Mouse (Mus musculus): ENCODE measurements at regions not wholly inside any gene's neighbourhood (a gene's known extent, or its start where the extent isn't known, plus 50 kb on each side); places are given as distances from the start of the nearest gene placed in this dataset.

DNA sequence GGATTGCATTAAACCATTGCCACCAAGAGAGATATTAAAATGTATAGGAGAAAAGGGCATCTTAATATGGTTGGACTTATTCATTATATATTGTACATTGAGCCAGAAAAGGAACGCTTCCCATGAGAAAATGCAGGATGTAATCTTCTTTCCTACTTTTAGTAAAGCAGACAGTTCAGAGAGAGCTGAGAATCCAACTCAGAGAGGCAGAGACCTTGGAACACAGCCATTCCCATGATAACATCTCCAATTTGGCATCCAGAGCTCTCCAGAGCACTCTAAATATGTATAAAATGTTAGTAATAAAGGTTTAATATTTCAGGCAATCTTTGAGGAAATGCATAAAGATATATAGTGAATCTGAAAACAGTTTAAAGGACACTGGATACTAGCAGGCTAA lies 199.3 kb upstream of the Asb5 start:
- no peak for ATAC-seq (replicated peaks; ENCODE audit: poor library complexity, severe bottlenecking)

DNA sequence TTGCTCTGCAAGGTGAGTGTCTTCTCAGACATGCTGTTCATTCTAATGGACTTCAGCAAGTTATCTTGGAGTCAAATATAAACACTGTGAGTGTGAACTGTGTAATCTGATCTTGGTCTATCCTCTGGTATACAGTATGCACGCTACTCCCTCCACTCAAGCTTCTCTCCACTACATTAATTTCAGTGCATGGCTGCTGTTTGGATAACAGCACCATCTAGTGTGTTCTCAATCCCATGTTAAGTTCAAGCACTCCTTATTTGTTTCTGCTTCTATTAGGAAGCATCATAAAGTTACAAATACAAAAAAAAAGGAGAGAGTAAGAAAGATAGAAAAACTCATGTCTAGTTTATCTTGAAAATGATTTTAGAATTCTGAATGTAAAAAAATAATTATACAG lies 197.5 kb upstream of the Asb5 start:
- no peak for ATAC-seq (replicated peaks; ENCODE audit: poor library complexity, severe bottlenecking)

- ATAC-seq (replicated peaks; ENCODE audit: poor library complexity, severe bottlenecking) = no peak
Observed at GRCm38 (mm10) chr8:54351123-54351522, 178.3 kb upstream of the Asb5 start.

DNA sequence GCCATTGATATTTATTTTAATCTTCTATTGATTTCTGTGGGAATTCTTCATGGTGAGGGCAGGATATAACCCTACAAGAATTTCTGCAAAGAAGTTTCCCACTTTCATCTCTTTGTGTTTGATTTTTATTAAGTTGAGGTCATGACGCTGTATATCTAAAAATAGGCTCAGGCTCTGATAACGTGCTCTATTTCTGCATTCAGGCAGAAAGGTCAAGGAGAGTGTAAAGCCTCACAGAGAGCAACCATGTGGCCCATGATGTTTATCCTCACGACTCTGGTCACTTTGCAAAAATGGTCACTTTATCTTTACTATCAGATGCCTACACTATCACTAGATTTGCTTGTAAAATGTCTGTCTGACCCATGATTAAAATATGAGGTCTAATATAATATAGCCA lies 167.7 kb upstream of the Asb5 start:
- ATAC-seq (replicated peaks; ENCODE audit: poor library complexity, severe bottlenecking) = no peak

DNA sequence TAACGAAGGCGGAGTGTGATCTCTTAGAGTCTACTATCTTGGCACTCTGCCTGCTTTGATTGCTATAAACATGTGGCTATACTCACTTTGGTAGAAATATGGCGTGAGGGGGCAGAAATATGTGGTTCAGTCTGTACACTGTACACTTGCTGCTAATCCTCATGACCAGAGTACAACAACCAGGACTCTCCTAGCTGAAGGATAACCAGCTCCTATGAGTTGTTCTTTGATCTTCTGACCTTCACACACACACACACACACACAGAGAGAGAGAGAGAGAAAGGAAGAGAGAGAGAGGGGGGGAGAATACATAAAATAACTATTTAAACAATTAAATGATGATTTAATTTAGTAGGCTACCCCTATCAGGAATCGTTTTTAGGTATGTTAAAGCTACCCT lies 158.9 kb upstream of the Asb5 start:
- ATAC-seq (replicated peaks; ENCODE audit: poor library complexity, severe bottlenecking) = no peak

- no peak for ATAC-seq (replicated peaks; ENCODE audit: poor library complexity, severe bottlenecking)
Observed at GRCm38 (mm10) chr8:54371073-54371472, 158.3 kb upstream of the Asb5 start.

DNA sequence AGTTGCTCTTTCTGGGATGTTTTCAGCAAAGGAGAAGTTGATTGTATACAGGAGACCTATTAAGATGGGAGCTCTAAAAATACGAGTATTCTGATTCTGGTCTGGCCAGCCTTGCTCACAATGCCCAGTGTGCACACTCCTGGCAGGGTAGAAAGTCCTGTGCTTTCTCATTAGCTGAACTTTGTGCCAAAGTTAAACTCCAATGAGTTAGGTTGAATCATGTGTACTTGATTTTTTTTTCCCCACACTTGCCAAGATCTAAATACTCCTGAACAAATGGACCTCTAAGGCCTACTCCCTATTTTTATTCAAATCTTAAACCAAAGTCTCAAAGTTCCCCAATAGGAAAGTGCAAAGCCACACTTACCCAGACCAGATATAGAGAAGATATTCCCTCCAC lies 156.5 kb upstream of the Asb5 start:
- ATAC-seq (replicated peaks; ENCODE audit: poor library complexity, severe bottlenecking) = no peak

DNA sequence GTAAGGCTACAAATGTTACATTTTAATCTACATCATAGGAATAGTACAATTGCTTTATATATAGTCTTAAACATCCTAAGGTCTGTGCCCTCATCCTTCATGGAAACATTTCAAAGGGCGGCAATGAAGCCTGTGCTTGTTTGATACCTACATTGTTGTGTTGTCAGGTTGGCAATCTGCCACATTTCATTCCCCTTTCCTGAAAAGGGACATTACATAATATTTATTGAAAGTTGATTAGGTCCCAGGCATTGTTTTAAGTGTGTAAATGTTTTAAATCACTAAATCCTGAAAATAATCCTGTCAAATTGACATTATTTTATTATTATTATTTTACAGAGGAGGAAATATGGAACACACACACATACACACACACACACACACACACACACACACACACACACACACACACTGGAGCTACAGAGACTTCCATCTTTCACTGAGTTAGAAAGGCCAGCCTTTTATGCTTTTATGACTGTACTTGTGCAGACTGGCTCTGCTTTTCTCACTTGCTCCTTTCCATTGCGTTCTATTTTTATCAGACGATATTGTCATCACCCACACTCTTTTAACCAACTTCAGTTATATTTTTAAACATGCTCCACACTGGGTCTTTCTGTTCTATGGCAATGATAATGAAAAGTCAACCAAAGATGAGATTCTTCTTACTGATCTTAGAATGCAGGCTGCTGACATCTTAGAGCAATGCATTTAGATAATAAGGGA lies 153.8 kb upstream of the Asb5 start:
- ATAC-seq (replicated peaks; ENCODE audit: poor library complexity, severe bottlenecking) = no peak

DNA sequence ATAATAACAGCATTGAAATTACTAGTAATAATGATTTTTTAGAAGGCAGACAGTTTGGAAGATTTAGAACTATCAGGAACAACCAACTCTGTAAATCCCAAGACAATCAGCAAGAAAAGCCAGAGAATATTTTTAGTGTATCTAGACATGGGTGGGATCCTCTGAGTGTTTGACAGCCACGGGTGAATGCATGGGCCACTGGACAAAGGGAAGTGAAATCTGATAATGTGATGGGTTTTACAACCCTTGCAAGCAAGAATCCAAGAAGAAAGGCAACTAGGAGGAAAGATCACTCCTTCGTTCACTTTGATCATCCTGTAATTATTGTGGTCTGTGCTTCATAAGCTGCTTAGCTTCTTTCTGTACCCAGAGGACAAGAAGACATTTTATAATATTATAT lies 149.2 kb upstream of the Asb5 start:
- ATAC-seq (replicated peaks; ENCODE audit: poor library complexity, severe bottlenecking) = no peak

DNA sequence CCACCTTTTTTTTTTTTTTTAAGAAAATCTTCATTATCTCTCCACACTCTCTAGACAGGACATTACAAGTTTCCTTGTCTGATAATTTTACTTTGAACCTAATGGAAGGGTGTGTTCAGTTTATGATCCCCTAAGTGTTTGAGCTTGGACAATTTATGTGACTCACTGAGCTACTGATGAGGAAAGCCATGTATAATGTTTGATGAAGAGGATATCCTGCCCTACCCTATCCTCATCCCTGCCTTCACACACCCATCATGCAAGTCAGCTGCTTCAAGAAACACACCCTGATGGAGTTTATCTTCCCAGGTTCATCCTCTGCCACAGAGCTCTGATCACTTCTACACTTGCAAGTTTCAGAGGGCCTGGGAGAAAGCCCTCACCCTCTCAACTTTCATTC lies 136.5 kb upstream of the Asb5 start:
- no peak for ATAC-seq (replicated peaks; ENCODE audit: poor library complexity, severe bottlenecking)

GRCm38 (mm10) chr8:54393466-54394197 lies 135.7 kb upstream of the Asb5 start:
- ATAC-seq (replicated peaks; ENCODE audit: poor library complexity, severe bottlenecking) = no peak

DNA sequence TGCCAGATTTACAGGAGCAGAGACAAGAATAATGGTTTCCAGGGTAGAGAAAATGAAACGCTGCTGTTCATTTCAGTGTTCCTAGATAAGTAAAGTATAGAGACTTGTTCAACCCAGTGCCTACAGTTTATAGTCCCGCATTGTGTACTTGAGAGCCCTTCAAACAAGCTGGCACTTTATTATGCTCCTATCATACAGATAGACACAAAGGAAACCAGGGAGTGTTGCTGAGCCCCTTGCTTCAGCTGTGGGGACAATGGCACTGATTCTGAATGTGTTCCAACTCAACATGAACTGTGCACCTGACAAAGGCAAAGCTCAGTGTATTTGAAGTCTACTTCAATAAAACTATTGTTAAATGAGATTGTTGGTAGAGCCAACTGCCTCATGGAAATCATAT lies 123.7 kb upstream of the Asb5 start:
- ATAC-seq (replicated peaks; ENCODE audit: poor library complexity, severe bottlenecking) = no peak

- no peak for ATAC-seq (replicated peaks; ENCODE audit: poor library complexity, severe bottlenecking)
Observed at GRCm38 (mm10) chr8:54414092-54414799, 115.1 kb upstream of the Asb5 start.

DNA sequence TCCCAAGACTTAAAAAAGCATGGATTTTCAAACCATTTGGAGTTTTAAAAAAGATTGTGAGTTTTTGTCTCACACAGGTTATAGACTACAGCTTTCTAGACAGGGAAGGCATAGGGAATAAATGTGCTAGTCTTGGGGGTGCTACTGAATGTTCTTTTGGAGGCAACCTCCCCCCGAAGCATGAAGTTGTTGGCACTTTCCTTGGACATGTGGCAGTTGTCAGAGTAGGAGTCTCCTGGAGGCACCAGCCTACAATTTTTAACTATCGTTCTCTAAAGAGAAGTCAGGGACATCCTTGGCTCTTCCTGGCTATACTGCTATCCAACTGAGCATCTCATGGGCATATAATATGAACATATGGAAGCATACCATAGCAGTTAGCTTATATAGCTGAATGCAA lies 112.7 kb upstream of the Asb5 start:
- no peak for ATAC-seq (replicated peaks; ENCODE audit: poor library complexity, severe bottlenecking)

DNA sequence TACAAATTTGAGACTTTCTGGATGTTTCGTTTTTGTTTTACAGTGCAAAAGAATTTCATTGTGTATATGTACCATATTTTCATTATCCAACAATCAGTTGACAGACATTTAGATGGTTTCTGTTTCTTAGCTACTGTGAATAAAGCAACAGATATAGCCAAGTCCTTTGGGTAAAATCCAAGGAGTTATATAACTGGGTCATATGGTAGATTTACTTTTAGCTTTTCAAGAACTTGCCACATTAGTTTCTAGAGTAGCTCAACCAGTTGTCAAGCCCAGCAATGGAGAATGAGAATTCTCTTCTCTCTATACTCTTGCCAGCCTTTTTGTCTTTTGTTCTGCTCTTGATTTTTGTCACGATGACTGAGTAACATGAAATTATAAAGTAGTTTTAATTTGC lies 111.3 kb upstream of the Asb5 start:
- ATAC-seq (replicated peaks; ENCODE audit: poor library complexity, severe bottlenecking) = no peak

DNA sequence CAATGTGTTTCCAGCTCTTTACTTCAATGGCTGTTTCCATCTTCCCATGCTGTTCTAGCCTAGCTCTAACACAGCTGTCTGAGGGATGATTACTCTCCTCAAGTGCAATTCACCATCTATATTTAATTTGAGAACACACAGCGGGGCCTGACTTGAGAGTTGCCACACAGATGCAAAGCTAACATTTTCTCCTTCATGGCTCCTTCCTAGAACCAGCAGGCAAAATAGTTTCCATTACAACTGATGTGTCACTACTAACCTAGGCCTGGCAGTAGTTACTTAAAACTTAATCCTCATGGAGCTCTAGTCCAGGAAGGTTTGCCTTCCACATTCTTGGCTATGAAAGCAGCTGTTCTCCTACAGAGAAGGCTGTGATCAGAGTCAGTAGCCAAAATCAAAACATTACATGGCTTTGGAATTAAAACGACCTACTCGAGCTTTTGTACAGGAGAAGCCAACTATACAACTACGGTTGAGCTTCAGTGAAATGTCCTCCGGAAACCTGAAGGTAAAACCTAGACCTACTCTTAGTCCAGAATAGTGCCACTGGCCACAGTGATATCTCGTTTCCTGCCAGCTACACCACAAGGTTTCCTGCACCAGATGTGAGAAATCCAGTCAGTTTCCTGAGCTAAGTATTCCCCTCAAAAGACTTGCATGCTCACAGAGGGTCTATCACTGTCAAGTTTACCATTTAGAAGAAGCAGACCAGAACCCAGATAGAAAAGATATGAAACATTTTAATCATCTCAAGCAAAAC lies 108.9 kb upstream of the Asb5 start:
- peak; percentile 78 for ATAC-seq (replicated peaks; ENCODE audit: poor library complexity, severe bottlenecking)

GRCm38 (mm10) chr8:54425039-54425438 lies 104.3 kb upstream of the Asb5 start:
- no peak for ATAC-seq (replicated peaks; ENCODE audit: poor library complexity, severe bottlenecking)

DNA sequence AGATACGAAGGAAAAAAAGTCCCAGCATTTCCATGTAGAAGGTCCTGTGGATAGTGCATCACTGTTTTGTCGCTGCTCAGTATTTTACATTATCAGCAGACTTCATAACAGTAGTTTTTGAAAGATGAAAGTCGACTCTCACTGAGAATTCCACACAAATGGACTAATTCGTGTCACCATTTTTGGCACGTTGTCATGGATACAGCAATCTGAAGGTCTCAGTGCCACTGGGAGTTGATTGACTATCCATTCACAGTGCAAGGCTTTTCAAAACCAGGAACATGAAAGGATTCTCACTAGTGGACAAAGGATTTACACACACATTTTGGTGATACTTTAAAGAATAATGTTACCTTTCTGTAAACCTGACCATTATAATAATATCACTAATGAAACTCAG lies 93.7 kb upstream of the Asb5 start:
- no peak for ATAC-seq (replicated peaks; ENCODE audit: poor library complexity, severe bottlenecking)

GRCm38 (mm10) chr8:54441143-54441542 lies 88.2 kb upstream of the Asb5 start:
- ATAC-seq (replicated peaks; ENCODE audit: poor library complexity, severe bottlenecking) = no peak

DNA sequence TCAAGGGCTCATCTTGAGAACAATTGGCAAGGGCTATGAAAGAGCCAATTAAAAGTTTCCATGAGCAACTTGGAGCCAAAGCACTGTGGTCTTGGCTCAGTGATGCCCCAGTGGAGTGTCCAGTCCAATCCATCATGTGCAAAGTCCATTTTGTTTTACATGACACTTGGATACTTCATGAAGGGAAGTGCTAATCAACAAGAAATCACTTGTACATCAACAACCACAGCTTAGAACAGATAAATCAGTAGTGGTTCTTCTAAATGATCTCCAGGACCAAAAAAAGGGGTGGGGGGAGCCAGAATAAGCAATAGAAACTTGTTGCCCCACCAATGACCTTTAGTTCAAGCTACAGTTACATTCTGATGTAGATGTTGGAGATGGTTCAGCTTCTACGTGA lies 87.0 kb upstream of the Asb5 start:
- no peak for ATAC-seq (replicated peaks; ENCODE audit: poor library complexity, severe bottlenecking)

DNA sequence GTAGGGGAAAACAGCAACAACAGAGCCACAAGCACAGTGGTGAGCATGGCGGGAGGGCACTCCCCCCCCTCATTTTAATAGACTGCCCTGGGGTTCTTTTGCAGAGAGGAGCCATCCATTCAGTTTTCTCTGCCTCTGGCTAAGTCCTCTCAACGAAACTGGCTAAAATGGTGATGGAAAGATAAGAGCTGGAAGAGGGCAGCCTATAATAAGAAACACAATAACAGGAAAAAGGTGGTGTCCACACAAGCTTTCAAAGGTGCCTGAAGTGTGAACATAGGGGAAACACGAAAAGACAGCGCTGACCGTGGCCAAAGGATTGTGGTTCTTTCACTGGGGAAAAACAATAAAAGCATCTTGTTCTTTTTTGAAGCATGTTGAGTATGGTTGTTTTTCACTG lies 83.0 kb upstream of the Asb5 start:
- ATAC-seq (replicated peaks; ENCODE audit: poor library complexity, severe bottlenecking) = no peak

Measured in granulocyte monocyte progenitor cell, adult 5-6 weeks (primary cell).